Mouse (Mus musculus): Measurements from ENCODE around the gene Emc7.

DNA sequence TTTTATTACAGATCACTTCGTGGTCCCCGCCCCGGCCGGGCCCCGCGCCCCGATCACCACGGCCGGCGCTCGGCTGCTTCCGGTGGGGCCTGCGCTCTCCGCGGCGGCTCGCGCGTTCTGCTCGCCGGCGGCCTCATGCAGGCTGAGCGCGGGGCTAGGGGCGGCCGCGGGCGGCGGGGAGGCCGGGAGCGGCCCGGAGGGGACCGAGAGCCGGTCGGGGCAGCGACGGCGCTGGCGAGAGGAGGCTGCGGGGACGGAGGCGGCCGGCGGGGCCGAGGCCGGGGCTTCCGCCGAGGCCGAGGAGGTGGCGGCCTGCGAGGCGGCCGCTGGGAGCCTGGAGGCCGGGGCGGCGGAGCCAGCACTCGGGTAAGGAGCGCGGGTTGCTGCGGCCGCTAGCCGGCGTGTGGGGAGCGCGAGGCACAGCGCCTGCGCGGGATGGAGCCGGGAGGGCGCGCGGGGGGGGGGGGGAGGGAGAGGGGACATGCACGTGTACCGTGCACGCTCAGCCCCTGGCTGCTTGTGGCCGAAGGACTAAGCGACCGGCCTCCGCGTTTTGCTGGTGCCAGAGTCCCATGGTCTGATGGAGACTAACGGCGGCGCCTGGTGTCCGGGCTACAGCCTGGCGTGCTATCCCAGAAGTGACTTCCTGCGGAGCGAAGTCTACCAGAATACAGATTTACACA lies 38.2 kb downstream of the Emc7 start, which contains the start of gene Aven:
- TF ChIP-seq ZNF384 (IDR thresholded peaks at IDR 0.05; ENCODE audit: low read depth, low read length) (no peak), HCFC1 (IDR thresholded peaks at IDR 0.05; ENCODE audit: borderline replicate concordance, insufficient read depth, low read length) (no peak), ZC3H11A (IDR thresholded peaks at IDR 0.05; ENCODE audit: borderline replicate concordance, low read depth, low read length) (no peak), MAFK (IDR thresholded peaks at IDR 0.05; ENCODE audit: insufficient read depth, low read depth, low read length) (no peak), CHD2 (IDR thresholded peaks at IDR 0.05; ENCODE audit: low read depth, low read length) (no peak)
